12 mouse cellular contexts compared by ENCODE assay signal in genomic region chr7:99128020-99128950, GRCm38 (mm10). TPM values are rescaled to one million over a fixed set of nuclear protein-coding genes. Genes with fewer than 3 reads are reported as not detected.
DNase-seq lines count a peak whose midpoint lies in the region; ATAC-seq and TF ChIP-seq lines count a peak whose summit lies in the region.
"Had no signal": no experiment of that assay in that cellular context is flagged by ENCODE, and none has a peak within 500 bp of the region (broad histone marks: within the 10 kb centered on the region; RNA-seq: fewer than 3 reads in every experiment).

No protein-coding gene starts in this region.

- H3K4me3 ChIP-seq in gastrocnemius, adult 2 months: no peak overlapping the region
- no peak overlapping the region for H3K4me3 ChIP-seq in lung, embryonic 14.5 days (ENCODE audit: low read depth, low read length)
- no peak overlapping the region for H3K4me3 ChIP-seq in intestine, embryonic 15.5 days (replicated peaks)

- no peaks in the 10 kb centered on the region for H3K9me3 ChIP-seq in lung, embryonic 14.5 days (ENCODE audit: low read depth, low read length)
- no peaks in the 10 kb centered on the region for H3K9me3 ChIP-seq in intestine, embryonic 15.5 days

- H3K9ac ChIP-seq in lung, embryonic 14.5 days: no peak overlapping the region; the same call in 1 of the 2 replicates
- no peak overlapping the region for H3K9ac ChIP-seq in intestine, embryonic 15.5 days

- peak overlapping the region; percentile 25 for H3K4me2 ChIP-seq in lung, embryonic 14.5 days
- H3K4me2 ChIP-seq in intestine, embryonic 15.5 days (replicated peaks): no peak overlapping the region; the same call in 1 of the 2 replicates

- DNase-seq in gastrocnemius, adult 2 months: no peak
- DNase-seq in gastrocnemius, adult 8-10 months (ENCODE audit: low spot score in 2 of 2): no peak
- DNase-seq in lung, embryonic 14.5 days: peak; percentile 68
- no peak for DNase-seq in lung, postnatal 25 days (ENCODE audit: low spot score)
- peak; percentile 53 for DNase-seq in mesoderm, embryonic 11.5 days (ENCODE audit: low read depth, low spot score)
- DNase-seq in ovary, postnatal 10 days (ENCODE audit: low spot score): no peak
- no peak for DNase-seq in layer of hippocampus, adult 18-20 months (ENCODE audit: low spot score in 2 of 2)
- DNase-seq: adrenal gland, adult 8-10 months; cerebellum, postnatal 25 days; gastrocnemius, postnatal 14 days; midbrain, embryonic 14.5 days had no signal

- TF ChIP-seq CTCF in gastrocnemius, adult 2 months (IDR thresholded peaks at IDR 0.05): no peak
- TF ChIP-seq CTCF in lung, embryonic 14.5 days (IDR thresholded peaks at IDR 0.05; ENCODE audit: low read depth): no peak

- no peaks in the 10 kb centered on the region for H3K27me3 ChIP-seq in lung, embryonic 14.5 days (ENCODE audit: insufficient read depth, low read length)
- H3K27me3 ChIP-seq in intestine, embryonic 15.5 days (replicated peaks): no peaks in the 10 kb centered on the region

- peak; percentile 51 for ATAC-seq in lung, embryonic 14.5 days (ENCODE audit: insufficient read depth)
- peak; percentile 62 for ATAC-seq in intestine, embryonic 15.5 days

- intact Hi-C loops in gastrocnemius, adult 2 months (cut with DNase I): no loop called here

- peak overlapping the region; percentile 43; the same call in 1 of the 2 replicates for H3K27ac ChIP-seq in gastrocnemius, adult 2 months
- H3K27ac ChIP-seq in lung, embryonic 14.5 days (ENCODE audit: low read depth): peak overlapping the region; percentile 91
- H3K27ac ChIP-seq in intestine, embryonic 15.5 days: peak overlapping the region; percentile 29; the same call in 1 of the 2 replicates

- peaks cover 34% of the 10 kb centered on the region for H3K4me1 ChIP-seq in lung, embryonic 14.5 days (ENCODE audit: insufficient read depth)
- H3K4me1 ChIP-seq in intestine, embryonic 15.5 days (replicated peaks): peaks cover 51% of the 10 kb centered on the region

- 43% methylated on average over 10 of the region's 10 CpGs for whole genome bisulfite sequencing in lung, embryonic 14.5 days
- 38% methylated on average over 10 of the region's 10 CpGs for WGBS in intestine, embryonic 15.5 days

- H3K36me3 ChIP-seq in lung, embryonic 14.5 days (ENCODE audit: insufficient read depth): no peaks in the 10 kb centered on the region
- no peaks in the 10 kb centered on the region for H3K36me3 ChIP-seq in intestine, embryonic 15.5 days

RNA-seq across cellular contexts. Expression of gene Uvrag, which starts 12.7 kb away (rescaled TPM):
- 1 to 10 TPM; 8.6 to 9.2 TPM for total RNA-seq in gastrocnemius, adult 2 months (2021)
- 10 to 100 TPM in 3 of 4 experiments, 1 to 10 TPM in 1; 6.0 to 13.1 (median 11.5) TPM for total RNA-seq in gastrocnemius, adult 8-10 months (2022)
- polyA plus RNA-seq in lung, embryonic 14.5 days (2014; fragmentation: Nextera tagmentation; extraction: Ambion mirVana): 22.0 and 25.1 TPM in 2 replicates
- polyA plus RNA-seq in intestine, embryonic 15.5 days (2015; fragmentation: Nextera tagmentation; extraction: Ambion mirVana): 20.5 and 20.9 TPM in 2 replicates
- total RNA-seq in layer of hippocampus, adult 18-20 months (2021): 10 to 100 TPM; 45.6 to 49.9 TPM

RNA-seq across cellular contexts. Expression of gene Dgat2, which starts 54.2 kb away (rescaled TPM):
- total RNA-seq in gastrocnemius, adult 2 months (2021): 10 to 100 TPM; 32.9 to 69.4 TPM
- 10 to 100 TPM; 33.2 to 62.2 (median 41.4) TPM for total RNA-seq in gastrocnemius, adult 8-10 months (2022)
- 17.0 and 25.2 TPM in 2 replicates for polyA plus RNA-seq in lung, embryonic 14.5 days (2014; fragmentation: Nextera tagmentation; extraction: Ambion mirVana)
- 176 and 204 TPM in 2 replicates for polyA plus RNA-seq in intestine, embryonic 15.5 days (2015; fragmentation: Nextera tagmentation; extraction: Ambion mirVana)
- 10 to 100 TPM; 90.3 to 97.5 TPM for total RNA-seq in layer of hippocampus, adult 18-20 months (2021)

Comparison
In these comparisons a context has a peak if more than half of its experiments do, and no peak if none do; other contexts are left out.
1. DNase-seq: peak in lung, embryonic 14.5 days (single experiment) and mesoderm, embryonic 11.5 days (single experiment); none in gastrocnemius, adult 2 months (single experiment), gastrocnemius, adult 8-10 months (0 of 2), lung, postnatal 25 days (single experiment), ovary, postnatal 10 days (single experiment) and layer of hippocampus, adult 18-20 months (0 of 2).
2. H3K27ac ChIP-seq: peak in every context shown above with its lines; median percentile 91 in lung, embryonic 14.5 days; 43 in gastrocnemius, adult 2 months; 29 in intestine, embryonic 15.5 days.